Mouse (Mus musculus) T-helper 2 cell (primary cell): ENCODE measurements around the gene Cep152.

ENCODE experiments used
- in situ Hi-C: fragments of 300-600 bp; cut with MboI, MseI; formaldehyde crosslinking; loops from one replicate; pipeline ENCODE4 v1.15.1; 2025; ENCODE audit warnings: high pct_unique_total_duplicates

Gene Cep152

DNA sequence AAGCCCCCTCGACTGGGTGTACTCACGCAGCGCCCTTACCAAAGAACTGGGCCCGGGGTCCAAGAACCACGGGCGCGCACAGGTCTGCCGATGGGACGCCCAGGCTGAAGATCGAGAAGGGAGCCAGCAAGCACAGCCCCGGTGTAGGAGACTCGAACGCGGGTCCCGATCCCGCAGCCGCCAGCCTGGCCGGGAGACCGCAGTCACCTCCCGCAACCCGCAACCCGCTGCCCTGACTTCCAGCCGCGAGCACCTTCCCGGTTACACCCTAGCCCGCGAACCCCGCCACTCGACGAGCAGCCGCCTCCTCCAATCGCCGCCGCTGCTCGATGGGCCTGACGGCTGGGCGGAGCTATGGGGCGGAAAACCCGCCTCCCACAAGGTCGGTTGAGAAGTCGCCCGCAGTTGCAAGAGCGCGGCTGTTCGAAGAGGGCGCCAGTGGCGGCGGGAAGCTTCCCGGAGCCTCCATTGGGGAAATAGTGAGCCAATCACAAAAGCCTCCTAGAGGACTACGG is at the start of gene Cep152:
Gene Cep152, minus strand, starts transcription at position 277 of the 515 bp plus-strand sequence.
- in situ Hi-C loops: no loop called here

DNA sequence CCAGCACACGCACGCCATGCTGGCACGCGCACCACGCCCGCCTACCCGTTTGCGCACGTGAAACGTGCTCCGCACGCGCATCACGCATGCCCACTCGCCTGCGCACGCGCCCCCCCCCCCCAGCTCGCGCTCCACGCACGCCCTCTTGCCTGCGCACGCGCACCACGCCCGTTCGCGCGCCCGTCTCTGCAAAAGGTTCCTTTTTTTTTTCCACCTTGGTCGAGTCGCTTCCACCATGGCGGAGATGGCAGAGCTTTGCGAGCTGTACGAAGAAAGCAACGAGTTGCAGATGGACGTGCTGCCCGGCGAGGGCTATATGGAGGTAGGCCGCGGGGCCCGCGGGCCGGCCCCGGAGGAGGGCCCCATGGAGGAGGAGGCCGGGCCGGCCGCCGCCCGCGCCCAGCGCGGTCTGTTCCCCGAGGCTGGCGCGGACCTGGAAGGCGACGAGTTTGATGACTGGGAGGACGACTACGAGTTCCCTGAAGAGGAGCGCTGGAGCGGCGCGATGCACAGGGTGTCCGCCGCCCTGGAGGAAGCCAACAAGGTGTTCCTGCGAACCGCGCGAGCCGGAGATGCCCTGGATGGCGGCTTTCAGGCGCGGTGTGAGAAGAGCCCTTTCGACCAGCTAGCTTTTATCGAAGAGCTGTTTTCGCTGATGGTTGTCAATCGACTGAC is 48.2 kb upstream of the Cep152 start, which contains the start of gene Eid1:
Gene Eid1, plus strand, starts transcription at position 139 of the 675 bp plus-strand sequence.
- in situ Hi-C loops: no loop called here

GRCm38 (mm10) chr2:125672568-125672956 is 47.6 kb upstream of the Cep152 start:
- in situ Hi-C loops: no loop called here

- in situ Hi-C loops: no loop called here
These were observed 45.9 kb upstream of the Cep152 start for GRCm38 (mm10) chr2:125670846-125671245.

GRCm38 (mm10) chr2:125667721-125668120 is 42.8 kb upstream of the Cep152 start:
- in situ Hi-C loops: no loop called here

DNA sequence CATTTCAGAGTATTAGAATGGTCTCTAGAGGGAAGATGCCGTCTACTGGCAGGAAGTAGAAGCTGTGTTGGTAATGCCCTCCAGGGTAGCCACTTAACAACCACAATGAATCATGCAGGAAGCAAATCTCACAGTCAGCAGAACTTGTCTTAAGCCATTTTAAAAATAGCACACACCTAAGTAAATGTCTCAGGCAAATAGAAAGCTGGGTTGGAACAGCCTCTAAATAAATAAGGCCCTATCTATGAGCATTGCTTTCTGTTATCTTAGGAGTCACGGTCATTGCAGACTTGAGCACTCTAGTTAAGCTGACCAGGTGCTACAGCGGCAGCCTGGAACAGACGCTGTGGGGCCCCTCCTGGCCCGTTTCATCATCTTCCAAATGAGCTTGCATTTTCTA is 42.3 kb upstream of the Cep152 start:
- in situ Hi-C loops: no loop called here

DNA sequence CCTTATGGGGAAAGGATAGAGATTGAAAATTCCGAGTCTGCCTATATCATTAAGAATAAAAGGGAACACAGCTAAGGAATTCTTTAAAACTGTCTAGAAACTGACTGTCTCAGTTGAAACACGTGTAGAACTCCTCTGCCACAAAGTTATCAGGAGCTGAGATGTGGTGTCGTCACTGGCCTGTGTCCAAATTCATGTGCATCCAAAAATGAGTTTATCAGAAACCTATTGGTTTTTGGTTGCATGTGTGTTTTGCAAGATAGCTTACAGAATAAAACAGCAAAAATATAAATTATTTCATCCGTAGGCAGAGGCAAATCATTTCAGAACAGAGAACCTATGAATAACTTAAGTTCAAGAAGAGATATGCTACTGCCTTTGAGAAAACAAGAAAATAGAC is 41.8 kb upstream of the Cep152 start:
- in situ Hi-C loops: no loop called here

GRCm38 (mm10) chr2:125665909-125666308 is 41.0 kb upstream of the Cep152 start:
- in situ Hi-C loops: no loop called here

GRCm38 (mm10) chr2:125665213-125665612 is 40.3 kb upstream of the Cep152 start:
- in situ Hi-C loops: no loop called here

- in situ Hi-C loops: no loop called here
These were observed 37.6 kb upstream of the Cep152 start for GRCm38 (mm10) chr2:125662517-125662916.

DNA sequence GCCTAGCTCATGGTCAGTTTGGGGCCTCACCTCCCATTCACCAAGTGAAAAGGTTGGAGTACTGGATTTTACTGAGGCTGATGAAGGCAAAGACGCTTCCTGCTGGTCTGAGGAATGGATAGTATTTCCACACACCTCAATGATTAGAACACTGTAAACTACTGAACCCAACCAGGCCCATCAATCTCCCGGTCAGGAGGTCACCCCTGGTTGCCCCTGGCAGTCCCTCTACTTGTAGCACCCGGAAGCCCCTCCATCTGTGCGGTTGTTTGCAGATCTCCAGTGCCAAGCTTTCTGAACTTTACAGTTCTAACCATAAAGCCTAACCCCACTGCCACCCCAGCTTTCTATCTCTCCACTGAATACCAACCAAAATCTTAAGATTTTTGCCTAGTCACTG is 36.2 kb upstream of the Cep152 start:
- in situ Hi-C loops: no loop called here

DNA sequence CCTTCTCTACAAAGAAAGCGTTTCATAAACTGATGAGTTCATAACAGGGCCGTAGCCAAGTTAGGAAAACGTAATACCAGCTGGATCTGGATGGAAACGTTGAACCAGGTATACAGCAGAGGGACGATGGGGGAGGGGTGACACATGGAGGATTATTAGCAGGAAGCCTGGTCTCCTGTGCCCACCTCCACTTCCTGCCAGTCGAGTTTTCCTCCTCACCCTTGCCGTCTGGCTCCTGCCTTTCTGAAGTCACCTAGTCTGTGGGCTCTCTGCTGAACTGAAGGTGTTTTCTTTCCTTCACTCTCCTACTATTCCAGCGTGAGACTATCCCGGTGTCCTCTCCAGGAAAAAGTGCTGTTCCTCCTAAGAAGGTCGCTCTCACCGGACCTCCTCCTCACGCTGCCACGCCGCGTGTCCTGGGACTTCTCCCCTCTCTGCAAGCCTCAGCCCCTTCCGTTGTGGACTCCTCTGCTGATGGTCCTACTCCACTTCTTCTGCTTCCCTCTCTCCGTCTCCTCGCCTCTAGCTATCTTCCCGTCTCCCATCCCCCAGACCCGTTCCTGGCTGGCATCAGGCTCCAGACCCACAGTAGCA is 35.7 kb upstream of the Cep152 start:
- in situ Hi-C loops: no loop called here

DNA sequence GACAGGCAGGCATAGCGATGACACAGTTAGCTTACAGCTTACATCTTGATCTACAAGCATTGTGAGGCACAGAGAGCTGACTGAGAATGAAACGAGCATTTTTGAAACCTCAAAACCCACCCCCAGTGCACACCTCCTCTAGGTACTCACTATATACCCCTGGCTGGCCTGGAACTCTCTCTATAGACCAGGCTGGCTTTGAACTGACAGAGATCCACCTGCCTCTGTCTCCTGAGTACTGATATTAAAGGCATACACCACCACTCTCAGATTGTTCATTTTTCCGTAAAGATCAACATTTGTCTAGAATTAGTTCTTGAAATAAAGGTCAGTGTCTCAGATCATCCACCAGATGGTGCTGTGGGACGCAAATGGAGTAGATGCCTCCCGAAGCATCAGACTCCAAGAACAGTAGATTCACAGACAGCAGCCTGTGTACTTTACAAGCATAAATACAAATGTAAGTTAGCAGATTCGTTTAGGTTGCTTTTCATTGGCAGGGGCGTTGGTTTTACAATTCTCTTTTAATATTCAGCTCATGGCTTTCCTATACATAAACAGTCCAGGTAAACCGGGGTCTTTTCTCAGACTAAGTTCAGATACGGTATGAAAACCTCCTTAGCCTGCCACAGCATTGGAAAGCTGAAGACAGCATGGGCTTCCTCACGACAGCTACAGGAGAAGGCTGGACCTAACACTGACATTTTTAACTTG is 35.1 kb upstream of the Cep152 start:
- in situ Hi-C loops: no loop called here

DNA sequence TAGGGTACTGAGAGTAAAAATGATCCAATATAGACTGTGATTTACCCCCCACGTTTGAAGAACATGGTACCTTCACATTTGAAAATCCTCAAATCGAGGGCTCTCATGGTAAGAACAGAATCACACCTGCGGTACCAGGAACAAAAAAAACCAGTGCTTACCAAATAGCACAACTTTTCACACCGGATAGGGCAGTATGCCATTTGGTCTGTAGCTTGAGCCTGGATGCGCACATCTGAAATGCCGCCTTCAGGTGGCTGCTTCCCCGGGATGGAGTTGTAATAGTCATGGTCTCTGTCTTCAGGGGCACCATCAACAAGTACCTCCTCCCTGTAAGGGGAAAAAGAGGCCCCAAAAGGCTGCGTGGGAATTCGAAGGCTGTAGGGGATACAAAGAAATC is 30.5 kb upstream of the Cep152 start:
- in situ Hi-C loops: no loop called here

DNA sequence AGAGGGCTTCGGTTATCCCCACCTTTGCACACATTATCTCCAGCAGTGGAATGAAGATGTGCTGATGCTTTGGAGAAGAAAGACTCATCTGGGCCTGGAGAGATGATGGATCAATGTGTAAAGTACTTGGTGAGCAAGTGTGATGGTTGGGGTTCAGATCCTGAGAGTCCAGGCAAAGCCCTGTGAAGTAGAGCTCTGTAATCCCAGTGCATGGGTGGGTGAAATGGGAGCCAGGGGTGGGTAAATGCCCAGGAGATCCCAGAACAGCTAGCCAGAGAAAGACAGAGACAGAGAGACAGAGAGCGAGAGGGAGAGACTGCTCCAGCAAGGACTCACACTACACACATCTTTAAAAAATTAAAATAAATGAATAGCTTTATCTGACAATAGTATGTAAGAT is 28.4 kb upstream of the Cep152 start:
- in situ Hi-C loops: no loop called here

DNA sequence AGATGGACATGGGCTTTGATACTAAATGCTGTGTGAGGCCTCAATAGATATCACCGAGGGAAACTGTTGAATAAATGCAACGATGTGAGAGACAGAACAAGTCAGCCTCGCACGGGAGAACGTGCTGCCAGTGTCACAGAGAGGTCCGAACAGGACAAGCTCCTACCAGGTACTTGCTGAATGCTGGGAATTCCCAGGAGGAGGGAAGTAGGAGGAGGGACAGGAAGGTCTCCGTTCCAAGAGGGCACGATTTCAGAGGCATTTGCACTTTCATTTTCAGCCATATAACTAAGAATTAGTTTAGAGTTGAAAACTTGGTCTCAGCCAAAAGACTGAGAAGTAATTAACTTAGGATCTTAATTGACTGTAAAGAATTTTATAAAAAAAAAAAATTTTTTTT is 26.6 kb upstream of the Cep152 start:
- in situ Hi-C loops: no loop called here

- in situ Hi-C loops: no loop called here
These were observed 25.9 kb upstream of the Cep152 start for GRCm38 (mm10) chr2:125650742-125651352.

DNA sequence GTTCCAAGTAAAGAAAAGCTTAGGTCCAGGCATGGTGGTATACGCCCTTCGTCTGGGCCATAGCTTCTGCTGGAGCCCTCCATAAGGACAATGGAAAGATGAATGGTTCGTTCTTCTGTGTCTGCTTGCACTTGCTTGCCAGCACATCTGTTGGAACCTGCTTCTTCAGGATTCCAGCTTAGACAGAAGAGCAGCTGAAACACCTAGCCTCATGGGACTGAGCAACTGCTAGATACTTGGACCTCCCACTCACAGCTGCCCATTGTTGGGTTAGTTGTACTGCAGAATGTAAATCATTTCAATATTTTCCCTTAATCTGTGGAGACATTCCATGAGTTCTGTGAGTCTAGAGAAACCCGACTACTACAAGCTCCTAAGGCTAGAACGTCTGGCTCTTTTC is 25.1 kb upstream of the Cep152 start:
- in situ Hi-C loops: no loop called here

- in situ Hi-C loops: no loop called here
These were observed 20.0 kb upstream of the Cep152 start for GRCm38 (mm10) chr2:125644912-125645311.

DNA sequence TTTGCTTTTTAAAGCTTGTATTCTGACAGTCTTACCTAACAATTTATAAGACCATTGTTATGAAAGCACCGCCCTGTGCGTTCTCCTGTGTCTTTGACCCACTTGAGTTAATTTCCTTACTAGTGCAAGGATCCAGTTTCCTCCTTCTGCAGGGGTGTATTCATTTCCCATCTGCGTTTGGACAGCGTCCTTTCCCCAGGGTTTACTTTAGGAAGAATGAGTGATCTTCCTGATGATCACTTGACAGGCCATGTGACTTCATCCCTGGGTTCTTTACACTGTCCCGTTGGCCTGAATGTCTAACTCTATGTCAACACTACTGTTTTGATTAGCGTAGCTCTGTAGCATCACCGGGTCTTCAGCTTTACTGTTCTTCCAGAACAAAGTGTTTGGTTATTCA is 12.4 kb upstream of the Cep152 start:
- in situ Hi-C loops: no loop called here

- in situ Hi-C loops: no loop called here
These were observed 5.1 kb upstream of the Cep152 start for GRCm38 (mm10) chr2:125630010-125630409.

DNA sequence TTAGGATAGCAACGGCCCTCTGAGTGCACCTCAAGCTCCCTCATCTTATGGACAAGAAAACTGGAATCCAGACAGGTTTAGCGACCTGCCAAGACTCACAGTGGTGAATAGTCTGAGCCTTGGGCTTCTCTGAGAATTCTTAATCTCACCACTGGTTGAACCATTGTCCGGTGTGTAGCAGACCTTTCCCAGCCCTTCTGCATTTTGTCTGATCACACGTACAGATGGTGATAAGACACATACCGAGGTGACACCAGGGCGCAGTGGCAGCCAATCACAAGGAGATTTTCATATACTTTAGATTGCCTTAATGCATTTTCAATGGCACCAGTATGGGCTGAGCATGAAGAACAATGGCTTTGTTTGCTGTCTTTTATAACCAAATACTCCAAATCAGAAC is 3.6 kb upstream of the Cep152 start:
- in situ Hi-C loops: no loop called here
